Mouse (Mus musculus): Measurements from ENCODE around the gene Trip10. TPM values are rescaled to one million over a fixed set of nuclear protein-coding genes. Genes with fewer than 3 reads are reported as not detected.

Trip10 gene
- polyA plus RNA-seq, 1 experiment = 11.7 TPM

- TF ChIP-seq CTCF (IDR thresholded peaks at IDR 0.05; ENCODE audit: borderline replicate concordance, extremely low read depth, insufficient read depth, insufficient read length) (no peak), POLR2A (IDR thresholded peaks at IDR 0.05; ENCODE audit: borderline replicate concordance, extremely low read depth, insufficient read depth, insufficient read length, poor library complexity, severe bottlenecking) (no peak)
- no peak for DNase-seq (ENCODE audit: low read depth)
These were observed 62.5 kb downstream of the Trip10 start for GRCm38 (mm10) chr17:57311801-57312200.

Other genes starting within 250 kb of the Trip10 start
- gene Pspn, start 249.4 kb upstream of the Trip10 start, polyA plus RNA-seq (2012; rRNA removed) = 0.28 and 0.33 TPM in 2 replicates
- 57.1 and 64.6 TPM in 2 replicates for gene Gtf2f1, start 238.2 kb upstream of the Trip10 start, polyA plus RNA-seq (2012; rRNA removed)
- gene Gm17949, start 238.0 kb upstream of the Trip10 start, polyA plus RNA-seq (2012; rRNA removed) = 0.08 TPM in 1 of 2 replicates, not detected in the other
- 112 and 116 TPM in 2 replicates for gene Khsrp, start 217.9 kb upstream of the Trip10 start, polyA plus RNA-seq (2012; rRNA removed)
- gene Slc25a41, start 207.8 kb upstream of the Trip10 start, polyA plus RNA-seq (2012; rRNA removed) = 0.12 and 0.16 TPM in 2 replicates
- 2.5 and 3.2 TPM in 2 replicates for gene Crb3, start 190.3 kb upstream of the Trip10 start, polyA plus RNA-seq (2012; rRNA removed)
- 71.2 and 111 TPM in 2 replicates for gene Slc25a23, start 189.6 kb upstream of the Trip10 start, polyA plus RNA-seq (2012; rRNA removed)
- 5.4 and 6.3 TPM in 2 replicates for gene Dennd1c, start 170.9 kb upstream of the Trip10 start, polyA plus RNA-seq (2012; rRNA removed)
- gene Tubb4a, start 161.7 kb upstream of the Trip10 start, polyA plus RNA-seq (2012; rRNA removed) = 182 and 314 TPM in 2 replicates
- gene Tnfsf9, start 144.1 kb upstream of the Trip10 start, polyA plus RNA-seq (2012; rRNA removed) = 7.1 and 8.8 TPM in 2 replicates
- 0.55 and 0.82 TPM in 2 replicates for gene Cd70, start 99.7 kb upstream of the Trip10 start, polyA plus RNA-seq (2012; rRNA removed)
- 0.10 and 0.14 TPM in 2 replicates for gene Tnfsf14, start 55.3 kb upstream of the Trip10 start, polyA plus RNA-seq (2012; rRNA removed)
- gene C3, start 21.3 kb upstream of the Trip10 start, polyA plus RNA-seq (2012; rRNA removed) = 1.0 and 2.0 TPM in 2 replicates
- gene Gpr108, start 1.0 kb upstream of the Trip10 start, polyA plus RNA-seq (2012; rRNA removed) = 18.3 and 20.8 TPM in 2 replicates
- gene Vav1, start 29.6 kb downstream of the Trip10 start, polyA plus RNA-seq (2012; rRNA removed) = 0.82 and 0.86 TPM in 2 replicates
- 3.0 and 3.8 TPM in 2 replicates for gene Adgre1, start 109.2 kb downstream of the Trip10 start, polyA plus RNA-seq (2012; rRNA removed)

Measured in brain, embryonic 14.5 days (tissue).